Mouse (Mus musculus) embryonic fibroblast, embryonic 13.5 days (primary cell): ENCODE measurements at regions not wholly inside any gene's neighbourhood (a gene's known extent, or its start where the extent isn't known, plus 50 kb on each side); places are given as distances from the start of the nearest gene placed in this dataset.

Experiments used
- H3K27ac ChIP-seq: 2 replicates; pipeline ENCODE4 v1.5.1; 2012; ENCODE audit warnings: low read length, control low read depth, inconsistent platforms; ENCODE audit not compliant: insufficient read depth
- H3K4me1 ChIP-seq: 2 replicates; pipeline ENCODE4 v1.6.1; 2011; ENCODE audit warnings: low read length; ENCODE audit not compliant: control insufficient read depth, insufficient read depth
- H3K4me3 ChIP-seq: 2 replicates; pipeline ENCODE4 v1.5.1; 2011; ENCODE audit warnings: mild to moderate bottlenecking, control low read depth, low read length; ENCODE audit not compliant: insufficient read depth
- CTCF ChIP-seq: IDR thresholded peaks from 2 replicates; pipeline ENCODE4 v1.5.1; 2011; ENCODE audit warnings: mild to moderate bottlenecking, control low read depth, low read length, moderate library complexity, borderline replicate concordance; ENCODE audit not compliant: insufficient read depth
- POLR2A ChIP-seq: IDR thresholded peaks from 2 replicates; pipeline ENCODE4 v1.6.1; 2011; ENCODE audit warnings: low read depth, mild to moderate bottlenecking, control low read depth, low read length, moderate library complexity

DNA sequence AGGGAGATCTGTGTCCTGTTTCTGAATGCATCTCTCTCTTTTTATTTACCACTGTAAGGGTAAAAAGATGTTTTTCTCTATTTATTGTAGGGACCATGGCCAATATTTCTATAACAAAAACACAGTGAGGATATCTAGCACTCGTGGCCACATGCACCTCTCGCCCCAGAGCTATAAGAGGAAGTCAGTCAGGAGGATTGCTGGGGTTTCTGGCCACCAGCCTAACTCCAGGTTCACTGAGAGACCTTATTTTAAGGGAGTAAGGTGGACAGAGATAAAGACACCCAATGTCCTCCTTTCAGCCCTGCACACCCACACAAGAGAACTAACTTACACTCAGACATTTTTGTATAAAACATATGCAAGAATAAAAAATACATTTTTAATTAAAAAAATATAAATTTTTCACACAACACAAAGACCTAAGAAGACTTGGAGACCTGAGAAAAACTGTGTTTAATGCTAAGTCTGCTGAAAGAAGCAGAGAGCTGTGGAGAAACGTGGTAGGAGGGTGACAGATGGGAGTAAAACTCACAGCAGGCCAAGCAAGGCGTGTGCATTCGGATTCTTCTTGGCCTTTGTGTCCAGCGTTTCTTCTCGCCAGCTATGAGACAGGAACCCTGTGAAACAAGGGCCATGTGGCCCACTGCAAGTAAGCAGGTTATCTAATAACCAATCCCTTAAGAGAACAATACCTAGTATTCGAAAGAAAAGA, 196.5 kb upstream of the Klf7 start:
- no peak overlapping the region for H3K27ac ChIP-seq
- TF ChIP-seq POLR2A (no peak), CTCF (no peak)

GRCm38 (mm10) chr1:64317032-64317636, 195.1 kb upstream of the Klf7 start:
- no peak for TF ChIP-seq POLR2A
- TF ChIP-seq CTCF: no peak
- Histone ChIP-seq H3K4me1 (peaks cover 8% of the 10 kb centered on the region), H3K4me3 (no peak overlapping the region), H3K27ac (no peak overlapping the region)

More for the DNA sequence above, 196.5 kb upstream of the Klf7 start:
- peaks cover 9% of the 10 kb centered on the region for H3K4me1 ChIP-seq
- no peak overlapping the region for H3K4me3 ChIP-seq

DNA sequence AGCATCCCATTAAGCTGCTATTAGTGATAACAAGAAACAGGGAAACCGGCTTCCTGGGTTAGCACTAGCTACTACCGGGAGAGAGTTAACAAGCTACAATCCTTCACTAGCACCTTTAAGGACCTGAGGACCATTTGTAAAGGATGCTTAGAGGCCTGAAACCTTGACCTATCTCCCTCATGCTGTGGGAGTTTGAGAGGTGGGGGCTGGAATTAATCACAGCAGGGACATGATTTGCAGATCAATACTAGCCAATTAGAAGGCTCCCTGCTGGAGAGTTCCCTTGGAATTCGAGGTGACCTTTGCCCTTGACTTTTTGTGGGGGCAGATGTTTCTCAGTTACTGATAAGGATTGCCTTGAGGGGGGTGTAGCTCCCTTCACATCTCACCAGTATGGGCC, 189.3 kb upstream of the Klf7 start:
- no peak for TF ChIP-seq CTCF
- no peak for TF ChIP-seq POLR2A
- Histone ChIP-seq H3K27ac (no peak overlapping the region), H3K4me1 (no peaks in the 10 kb centered on the region), H3K4me3 (no peak overlapping the region)

GRCm38 (mm10) chr1:64308560-64308959, 186.5 kb upstream of the Klf7 start:
- Histone ChIP-seq H3K27ac (no peak overlapping the region), H3K4me3 (no peak overlapping the region), H3K4me1 (peaks cover 6% of the 10 kb centered on the region)
- TF ChIP-seq CTCF (no peak), POLR2A (no peak)

DNA sequence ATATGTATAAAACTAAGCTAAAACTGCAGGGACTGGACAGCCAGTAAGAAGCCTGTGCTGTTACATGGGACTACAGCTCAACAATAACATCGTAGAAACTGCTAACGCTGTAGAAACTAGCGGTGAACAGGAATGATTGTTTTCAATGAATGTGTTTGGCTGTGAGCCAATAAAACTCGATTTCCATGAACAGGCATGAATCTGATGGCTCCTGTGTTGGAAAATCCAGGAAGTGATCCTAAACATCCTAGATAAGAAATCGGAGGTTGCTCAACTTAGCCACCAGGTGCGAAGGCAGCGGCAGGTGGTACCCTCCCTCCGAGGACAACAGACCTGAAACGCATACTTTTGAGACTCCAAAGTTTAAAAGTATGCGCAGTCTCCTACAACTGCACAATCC, 186.0 kb upstream of the Klf7 start:
- no peak for TF ChIP-seq CTCF
- TF ChIP-seq POLR2A: no peak
- Histone ChIP-seq H3K4me1 (peaks cover 6% of the 10 kb centered on the region), H3K4me3 (no peak overlapping the region), H3K27ac (no peak overlapping the region)

- peak overlapping the region; percentile 57 for H3K27ac ChIP-seq
- peaks cover 6% of the 10 kb centered on the region for H3K4me1 ChIP-seq
- H3K4me3 ChIP-seq: no peak overlapping the region
- 0 out of 2 replicates have a peak, but pooled peaks have one; percentile 17 for TF ChIP-seq POLR2A
- TF ChIP-seq CTCF: no peak
Observed at GRCm38 (mm10) chr1:64305427-64306213, 183.5 kb upstream of the Klf7 start.

- TF ChIP-seq POLR2A (no peak), CTCF (no peak)
- Histone ChIP-seq H3K4me1 (peaks cover 9% of the 10 kb centered on the region), H3K27ac (0 out of 2 replicates have a peak overlapping the region, but pooled peaks have one; percentile 59), H3K4me3 (no peak overlapping the region)
Observed at GRCm38 (mm10) chr1:64302833-64303358, 180.8 kb upstream of the Klf7 start.

DNA sequence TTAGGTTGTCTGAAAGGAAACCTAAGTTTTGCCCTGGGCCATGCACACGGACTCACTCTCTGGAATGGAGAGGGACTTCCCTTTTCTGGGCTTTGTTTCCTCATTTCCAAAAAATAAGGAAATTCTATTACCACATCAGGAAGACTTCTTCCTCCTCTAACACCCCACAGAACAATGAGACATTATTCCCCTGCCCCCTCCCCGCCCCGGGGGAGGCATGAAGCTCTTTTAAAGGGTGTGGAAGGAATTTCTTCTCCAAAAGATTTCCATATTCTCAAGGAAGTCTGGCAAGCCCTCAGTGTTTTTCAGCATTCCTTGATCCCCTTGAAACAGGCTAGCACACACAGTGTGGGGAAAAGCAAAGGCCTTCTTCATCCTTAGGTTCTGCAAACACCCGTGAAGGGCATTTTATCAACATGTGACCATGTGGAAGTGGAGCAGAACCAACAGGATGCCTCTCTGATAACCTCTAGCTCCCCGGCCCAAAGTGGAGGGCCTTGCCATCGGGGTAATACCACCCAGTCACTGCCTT, 179.5 kb upstream of the Klf7 start:
- Histone ChIP-seq H3K4me3 (no peak overlapping the region), H3K4me1 (peaks cover 9% of the 10 kb centered on the region), H3K27ac (peak overlapping the region; percentile 56)
- TF ChIP-seq POLR2A (no peak), CTCF (no peak)

DNA sequence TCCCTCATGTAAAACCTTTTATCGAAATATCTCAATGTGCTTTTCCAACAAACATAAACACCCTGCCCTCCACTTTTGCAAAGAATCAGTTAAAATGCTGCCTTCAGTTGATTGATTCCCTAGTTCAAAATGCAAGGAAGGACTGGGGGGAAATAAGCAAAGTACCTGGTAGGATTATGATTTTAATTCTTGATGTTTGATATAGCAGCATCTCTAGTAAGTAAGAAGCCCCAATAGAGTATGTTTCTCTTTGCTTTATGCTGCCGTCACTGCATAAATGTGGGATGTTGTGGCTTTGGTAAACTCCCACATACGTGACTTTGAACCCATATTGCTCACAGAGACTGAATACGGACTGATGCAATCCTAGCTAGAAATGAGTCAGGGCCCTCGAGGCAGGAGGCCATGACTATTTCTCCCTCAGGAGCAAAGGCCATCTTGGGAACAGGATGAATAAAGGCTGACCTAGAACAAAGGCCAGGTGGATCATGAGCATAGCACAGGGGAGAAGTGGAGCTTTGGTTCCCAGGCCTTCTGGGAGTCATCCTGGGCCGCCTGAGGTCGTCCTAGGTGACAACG, 179.0 kb upstream of the Klf7 start:
- no peak overlapping the region for H3K4me3 ChIP-seq
- no peak for TF ChIP-seq CTCF
- TF ChIP-seq POLR2A: no peak
- peaks cover 6% of the 10 kb centered on the region for H3K4me1 ChIP-seq
- peak overlapping the region; percentile 56 for H3K27ac ChIP-seq
